Mouse (Mus musculus): ENCODE measurements around the gene Cit. TPM values are rescaled to one million over a fixed set of nuclear protein-coding genes. Genes with fewer than 3 reads are reported as not detected.

Gene Cit
- total and polyA plus RNA-seq, 3 experiments = 21.5 to 32.9 (median 24.1) TPM

DNA sequence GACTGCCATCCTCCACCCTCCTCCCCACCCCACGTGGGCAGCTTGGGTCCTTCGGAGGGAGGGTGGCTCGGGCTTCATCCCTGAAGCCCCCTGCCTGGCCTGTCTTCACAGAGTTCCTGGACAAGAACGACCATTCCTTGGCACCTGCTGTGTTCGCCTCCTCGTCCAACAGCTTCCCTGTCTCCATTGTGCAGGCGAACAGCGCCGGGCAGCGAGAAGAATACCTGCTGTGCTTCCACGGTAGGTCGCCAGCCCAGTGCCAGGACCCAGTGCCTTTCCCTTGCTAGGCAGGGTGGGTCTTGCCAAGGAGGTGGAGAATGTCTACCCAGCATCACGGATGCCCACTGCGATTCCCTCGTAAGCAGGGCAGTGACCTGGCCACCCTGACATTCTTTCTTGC lies 149.0 kb downstream of the Cit start:
- Histone ChIP-seq H3K79me2 (ENCODE audit: control insufficient read depth, insufficient read depth, low read length, poor library complexity) (no peaks in the 10 kb centered on the region), H3K4me3 (ENCODE audit: control insufficient read depth in 1 of 2, insufficient read depth in 1 of 2, low read depth in 2 of 2, low read length in 2 of 2) (no peak overlapping the region), H3K36me3 (ENCODE audit: control insufficient read depth in 1 of 2, insufficient read depth in 2 of 2, low read length in 2 of 2) (peaks cover 0 to 8% of the 10 kb centered on the region in 2 experiments; a peak in 2 of 4 replicates), H3K4me1 (ENCODE audit: control insufficient read depth in 1 of 2, insufficient read depth in 2 of 2, low read length in 2 of 2) (no peaks in the 10 kb centered on the region; a peak in 1 of 4 replicates), H3K9me3 (replicated peaks; ENCODE audit: insufficient read depth, low read length) (no peaks in the 10 kb centered on the region), H3K27me3 (ENCODE audit: control insufficient read depth in 1 of 2, insufficient read depth in 2 of 2, low read length in 2 of 2) (no peaks in the 10 kb centered on the region), H3K9ac (ENCODE audit: control insufficient read depth, low read depth, low read length, poor library complexity, severe bottlenecking) (no peak overlapping the region), H3K27ac (ENCODE audit: control insufficient read depth, low read depth, low read length) (no peak overlapping the region)
- no peak for DNase-seq (ENCODE audit: low read depth, low spot score)
- TF ChIP-seq USF1 (IDR thresholded peaks at IDR 0.05; ENCODE audit: low read depth, low read length) (no peak), ZMIZ1 (IDR thresholded peaks at IDR 0.05; ENCODE audit: low read depth, low read length) (no peak), TCF12 (IDR thresholded peaks at IDR 0.05; ENCODE audit: low read depth, low read length) (no peak), ZC3H11A (IDR thresholded peaks at IDR 0.05; ENCODE audit: low read depth, low read length) (no peak), NRF1 (IDR thresholded peaks at IDR 0.05; ENCODE audit: insufficient read depth, low read depth, low read length, poor library complexity, severe bottlenecking) (no peak), E2F4 (IDR thresholded peaks at IDR 0.05; ENCODE audit: borderline replicate concordance, low read depth, low read length) (no peak), MXI1 (IDR thresholded peaks at IDR 0.05; ENCODE audit: low read depth, low read length) (no peak), GABPA (IDR thresholded peaks at IDR 0.05; ENCODE audit: low read depth, low read length) (no peak), ZKSCAN1 (IDR thresholded peaks at IDR 0.05; ENCODE audit: low read depth, low read length) (no peak), GATA1 (IDR thresholded peaks at IDR 0.05; ENCODE audit: low read depth, low read length) (no peak), RCOR1 (IDR thresholded peaks at IDR 0.05; ENCODE audit: low read depth, low read length) (no peak), MYB (IDR thresholded peaks at IDR 0.05; ENCODE audit: low read depth, low read length) (no peak), UBTF (IDR thresholded peaks at IDR 0.05; ENCODE audit: borderline replicate concordance, insufficient read depth, low read depth, low read length) (no peak), ETS1 (IDR thresholded peaks at IDR 0.05; ENCODE audit: low read depth, low read length) (no peak), MYC (IDR thresholded peaks at IDR 0.05; ENCODE audit: low read depth, low read length) (no peak), MAFK (IDR thresholded peaks at IDR 0.05; ENCODE audit: borderline replicate concordance, low read depth, low read length) (no peak), POLR2AphosphoS5 (IDR thresholded peaks at IDR 0.05; ENCODE audit: borderline replicate concordance, low read depth, low read length) (no peak)

DNA sequence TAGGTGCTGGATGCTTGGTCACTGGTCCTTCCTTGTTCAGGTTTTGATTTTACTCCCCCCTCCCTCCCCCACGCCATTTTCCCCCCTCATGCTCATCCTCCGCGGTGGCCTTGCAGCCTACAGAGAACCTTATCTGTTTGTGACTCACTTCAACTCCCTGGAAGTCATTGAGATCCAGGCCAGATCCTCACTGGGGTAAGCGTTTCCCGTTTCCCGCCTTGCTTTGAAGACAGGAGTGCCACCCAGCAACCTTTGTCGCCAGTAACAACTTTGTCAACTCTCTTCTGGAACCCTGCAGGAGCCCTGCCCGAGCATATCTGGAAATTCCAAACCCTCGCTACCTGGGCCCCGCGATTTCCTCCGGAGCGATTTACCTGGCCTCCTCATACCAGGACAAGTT lies 152.3 kb downstream of the Cit start:
- H3K9ac ChIP-seq (ENCODE audit: control insufficient read depth, low read depth, low read length, poor library complexity, severe bottlenecking) = no peak overlapping the region
- no peak for DNase-seq (ENCODE audit: low read depth, low spot score)
- no peak for TF ChIP-seq E2F4 (IDR thresholded peaks at IDR 0.05; ENCODE audit: borderline replicate concordance, low read depth, low read length)
- H3K27me3 ChIP-seq (ENCODE audit: control insufficient read depth in 1 of 2, insufficient read depth in 2 of 2, low read length in 2 of 2) = no peaks in the 10 kb centered on the region
- no peaks in the 10 kb centered on the region; a peak in 1 of 4 replicates for H3K4me1 ChIP-seq (ENCODE audit: control insufficient read depth in 1 of 2, insufficient read depth in 2 of 2, low read length in 2 of 2)
- H3K79me2 ChIP-seq (ENCODE audit: control insufficient read depth, insufficient read depth, low read length, poor library complexity) = no peaks in the 10 kb centered on the region
- H3K9me3 ChIP-seq (replicated peaks; ENCODE audit: insufficient read depth, low read length) = no peaks in the 10 kb centered on the region
- H3K36me3 ChIP-seq (ENCODE audit: control insufficient read depth in 1 of 2, insufficient read depth in 2 of 2, low read length in 2 of 2) = peaks cover 0 to 1% of the 10 kb centered on the region in 2 experiments; a peak in 1 of 4 replicates
- H3K27ac ChIP-seq (ENCODE audit: control insufficient read depth, low read depth, low read length) = no peak overlapping the region
- no peak overlapping the region for H3K4me3 ChIP-seq (ENCODE audit: control insufficient read depth in 1 of 2, insufficient read depth in 1 of 2, low read depth in 2 of 2, low read length in 2 of 2)

Data from MEL (cell line).